Mouse (Mus musculus) embryonic fibroblast, embryonic 13.5 days (primary cell): ENCODE measurements around the gene Ccnyl1. TPM values are rescaled to one million over a fixed set of nuclear protein-coding genes. Genes with fewer than 3 reads are reported as not detected.

Experiments
- H3K27ac ChIP-seq: 2 replicates; pipeline ENCODE4 v1.5.1; 2012; ENCODE audit warnings: low read length, control low read depth, inconsistent platforms; ENCODE audit not compliant: insufficient read depth
- H3K4me1 ChIP-seq: 2 replicates; pipeline ENCODE4 v1.6.1; 2011; ENCODE audit warnings: low read length; ENCODE audit not compliant: control insufficient read depth, insufficient read depth
- H3K4me3 ChIP-seq: 2 replicates; pipeline ENCODE4 v1.5.1; 2011; ENCODE audit warnings: mild to moderate bottlenecking, control low read depth, low read length; ENCODE audit not compliant: insufficient read depth
- CTCF ChIP-seq: IDR thresholded peaks from 2 replicates; pipeline ENCODE4 v1.5.1; 2011; ENCODE audit warnings: mild to moderate bottlenecking, control low read depth, low read length, moderate library complexity, borderline replicate concordance; ENCODE audit not compliant: insufficient read depth
- POLR2A ChIP-seq: IDR thresholded peaks from 2 replicates; pipeline ENCODE4 v1.6.1; 2011; ENCODE audit warnings: low read depth, mild to moderate bottlenecking, control low read depth, low read length, moderate library complexity
- polyA plus RNA-seq: library from polyadenylated mRNA; stranded (reverse); fragments of >200 nt; gene quantifications from 2 replicates; pipeline ENCODE4 v1.2.4, GENCODE M21; 2011; ENCODE audit warnings: low read depth; ENCODE audit not compliant: missing spikeins, insufficient read length

Gene Ccnyl1
- polyA plus RNA-seq, 1 experiment = 67.5 TPM

GRCm38 (mm10) chr1:64755971-64756639 is 65.8 kb downstream of the Ccnyl1 start:
- Histone ChIP-seq H3K4me1 (peaks cover 3% of the 10 kb centered on the region; the same call in 1 of the 2 replicates), H3K27ac (no peak overlapping the region), H3K4me3 (no peak overlapping the region)
- no peak for TF ChIP-seq POLR2A
- no peak for TF ChIP-seq CTCF

GRCm38 (mm10) chr1:64756640-64757030 is 66.4 kb downstream of the Ccnyl1 start:
- H3K4me3 ChIP-seq = no peak overlapping the region
- peaks cover 3% of the 10 kb centered on the region; the same call in 1 of the 2 replicates for H3K4me1 ChIP-seq
- H3K27ac ChIP-seq = no peak overlapping the region
- TF ChIP-seq CTCF (no peak), POLR2A (no peak)

- Histone ChIP-seq H3K4me3 (no peak overlapping the region), H3K27ac (no peak overlapping the region), H3K4me1 (peaks cover 3% of the 10 kb centered on the region; the same call in 1 of the 2 replicates)
- TF ChIP-seq CTCF (no peak), POLR2A (no peak)
These were observed 67.0 kb downstream of the Ccnyl1 start for GRCm38 (mm10) chr1:64757254-64757653.

- Histone ChIP-seq H3K27ac (no peak overlapping the region), H3K4me1 (peaks cover 3% of the 10 kb centered on the region; the same call in 1 of the 2 replicates), H3K4me3 (no peak overlapping the region)
- TF ChIP-seq POLR2A (no peak), CTCF (no peak)
These were observed 67.5 kb downstream of the Ccnyl1 start for GRCm38 (mm10) chr1:64757766-64758165.

- TF ChIP-seq POLR2A = no peak
- no peak for TF ChIP-seq CTCF
- Histone ChIP-seq H3K4me3 (no peak overlapping the region), H3K27ac (no peak overlapping the region), H3K4me1 (no peaks in the 10 kb centered on the region)
These were observed 71.4 kb downstream of the Ccnyl1 start for GRCm38 (mm10) chr1:64761646-64762045.

GRCm38 (mm10) chr1:64770169-64770568 is 79.9 kb downstream of the Ccnyl1 start:
- no peak overlapping the region for H3K27ac ChIP-seq
- no peaks in the 10 kb centered on the region for H3K4me1 ChIP-seq
- H3K4me3 ChIP-seq = no peak overlapping the region
- TF ChIP-seq CTCF (no peak), POLR2A (no peak)

GRCm38 (mm10) chr1:64773305-64773704 is 83.0 kb downstream of the Ccnyl1 start:
- TF ChIP-seq POLR2A = no peak
- TF ChIP-seq CTCF = no peak
- H3K27ac ChIP-seq = no peak overlapping the region
- H3K4me1 ChIP-seq = no peaks in the 10 kb centered on the region
- no peak overlapping the region for H3K4me3 ChIP-seq

Other genes starting within 250 kb of the Ccnyl1 start
- gene Creb1, start 157.8 kb upstream of the Ccnyl1 start, polyA plus RNA-seq = 38.3 and 45.1 TPM in 2 replicates
- gene Mettl21a, start 73.2 kb upstream of the Ccnyl1 start, polyA plus RNA-seq = 27.9 and 29.3 TPM in 2 replicates
- 8.3 and 9.1 TPM in 2 replicates for gene Fzd5, start 47.3 kb downstream of the Ccnyl1 start, polyA plus RNA-seq